In the genomic region with DNA sequence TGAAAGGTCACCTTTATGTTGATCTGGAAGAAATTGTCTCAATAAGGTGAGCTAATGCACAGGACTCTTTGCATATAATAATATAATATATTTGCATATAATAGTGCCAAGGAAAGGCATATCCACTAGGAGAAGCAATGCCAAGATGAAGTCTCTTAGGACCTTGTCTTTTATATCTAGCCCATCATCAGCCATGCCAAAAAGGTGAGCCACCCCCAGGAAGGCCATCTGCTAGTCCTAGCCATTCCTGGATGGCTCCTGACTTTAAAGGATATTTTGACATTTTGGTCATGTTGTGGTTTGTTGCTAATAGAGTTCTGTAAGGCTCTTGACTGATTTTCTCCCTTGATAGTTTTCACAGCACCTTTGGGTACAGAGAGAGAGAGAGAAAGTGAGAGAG, we compare ENCODE assay signal across 19 mouse cellular contexts.
"Had no signal": no experiment of that assay in that cellular context is flagged by ENCODE, and none has a peak within 500 bp of the region (broad histone marks: within the 10 kb centered on the region; RNA-seq: fewer than 3 reads in every experiment).

No protein-coding gene starts in this region.

- H3K27me3 ChIP-seq: liver, embryonic 12.5 days; liver, embryonic 15.5 days; lung, embryonic 15.5 days; megakaryocyte, embryonic 14.5 days; midbrain, embryonic 13.5 days; neural tube, embryonic 13.5 days had no signal

- DNase-seq: kidney, postnatal 14 days; kidney, postnatal 4 days; lung, adult 18-20 months; lung, postnatal 10 days; lung, postnatal 36 days; retina, postnatal 1 day; right cerebral cortex, postnatal 25 days; spleen, adult 18-20 months; thymus, adult 18-20 months; thymus, postnatal 36 days had no signal

- H3K36me3 ChIP-seq: liver, embryonic 12.5 days; liver, embryonic 15.5 days; lung, embryonic 15.5 days; midbrain, embryonic 10.5 days; midbrain, embryonic 13.5 days; neural tube, embryonic 13.5 days had no signal

- ATAC-seq: liver, embryonic 12.5 days; midbrain, embryonic 13.5 days; midbrain, embryonic 16.5 days had no signal

- H3K4me2 ChIP-seq: liver, embryonic 12.5 days; liver, embryonic 15.5 days; lung, embryonic 15.5 days; midbrain, embryonic 13.5 days; neural tube, embryonic 13.5 days had no signal

- H3K9ac ChIP-seq: liver, embryonic 12.5 days; liver, embryonic 15.5 days; lung, embryonic 15.5 days; midbrain, embryonic 13.5 days; neural tube, embryonic 13.5 days had no signal

- H3K27ac ChIP-seq: liver, embryonic 12.5 days; liver, embryonic 15.5 days; lung, embryonic 15.5 days; midbrain, embryonic 10.5 days; midbrain, embryonic 13.5 days; neural tube, embryonic 13.5 days had no signal

- H3K4me3 ChIP-seq: liver, embryonic 12.5 days; liver, embryonic 15.5 days; lung, embryonic 15.5 days; megakaryocyte, embryonic 14.5 days; midbrain, embryonic 10.5 days; midbrain, embryonic 13.5 days; myocyte; neural tube, embryonic 13.5 days had no signal

- H3K4me1 ChIP-seq: liver, embryonic 12.5 days; liver, embryonic 15.5 days; lung, embryonic 15.5 days; megakaryocyte, embryonic 14.5 days; midbrain, embryonic 10.5 days; midbrain, embryonic 13.5 days; neural tube, embryonic 13.5 days had no signal

- H3K9me3 ChIP-seq: liver, embryonic 12.5 days; liver, embryonic 15.5 days; lung, embryonic 15.5 days; megakaryocyte, embryonic 14.5 days; midbrain, embryonic 10.5 days; midbrain, embryonic 13.5 days; neural tube, embryonic 13.5 days had no signal
